Mouse (Mus musculus): Measurements from ENCODE around the gene Actrt3. TPM values are rescaled to one million over a fixed set of nuclear protein-coding genes. Genes with fewer than 3 reads are reported as not detected.
A peak's percentile ranks its signal among the peaks of the same experiment; 100 is the strongest.

Gene Actrt3
- total and polyA plus RNA-seq, 3 experiments, result 0.16 to 0.17 TPM; not detected in 1

DNA sequence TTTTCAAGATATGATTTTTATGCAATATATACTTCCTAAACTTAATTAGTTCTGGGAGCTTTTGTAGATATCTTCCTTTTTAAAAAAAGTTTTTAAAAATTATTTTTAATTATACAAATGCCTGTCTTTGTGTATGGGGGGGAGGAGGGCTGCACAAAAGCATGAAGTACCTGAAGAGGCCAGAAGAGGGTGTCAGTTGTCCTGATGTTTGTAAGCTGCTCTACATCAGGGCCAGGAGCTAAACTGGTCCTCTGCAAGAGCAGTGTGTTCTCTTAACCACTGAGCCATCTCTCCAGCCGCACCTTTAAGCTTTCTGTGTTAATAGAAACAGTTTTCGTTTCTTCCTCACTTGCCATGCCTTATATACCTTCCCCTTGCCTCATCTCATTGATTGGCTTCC lies 49.5 kb downstream of the Actrt3 start:
- in situ Hi-C loops (cut with MboI; ENCODE audit: low pct_ligation_motif_present, low pct_unique_long_range_greater_than_20kb, low sequenced_read_pairs), result no loop called here
- H3K79me2 ChIP-seq (replicated peaks; ENCODE audit: control insufficient read depth, extremely low read depth, insufficient read depth, poor library complexity, severe bottlenecking), result no peaks in the 10 kb centered on the region
- dilution Hi-C loops (cut with MboI; ENCODE audit: extremely low pct_ligation_motif_present, extremely low pct_unique_long_range_greater_than_20kb, low sequenced_read_pairs), result no loop called here

DNA sequence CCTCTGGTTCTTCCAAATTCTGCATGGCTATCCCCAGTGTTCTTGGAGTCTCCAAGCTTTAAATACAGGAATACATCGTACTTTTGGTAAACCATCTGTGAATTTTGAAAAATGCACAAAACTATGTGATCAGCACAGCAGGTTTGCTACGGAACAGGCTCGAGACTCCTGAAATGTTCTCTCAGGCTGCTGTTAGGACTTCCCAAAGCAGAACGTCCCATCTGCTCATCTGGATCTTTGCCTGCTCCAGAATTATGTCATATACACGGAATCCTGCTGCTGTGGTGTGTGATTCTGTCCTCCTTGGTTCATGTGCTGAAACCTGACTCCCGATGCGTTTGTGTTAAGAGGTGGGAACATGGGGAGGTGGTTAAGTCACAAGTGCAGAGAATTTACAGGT lies 50.8 kb downstream of the Actrt3 start:
- H3K4me3 ChIP-seq (replicated peaks in 1 of 3; ENCODE audit: low read depth in 2 of 3, low read length in 2 of 3, poor library complexity in 1 of 3), result no peak overlapping the region
- in situ Hi-C loops (cut with MboI; ENCODE audit: low pct_ligation_motif_present, low pct_unique_long_range_greater_than_20kb, low sequenced_read_pairs), result no loop called here
- dilution Hi-C loops (cut with MboI; ENCODE audit: extremely low pct_ligation_motif_present, extremely low pct_unique_long_range_greater_than_20kb, low sequenced_read_pairs), result no loop called here
- no peaks in the 10 kb centered on the region for H3K27me3 ChIP-seq (replicated peaks)
- TF ChIP-seq MAFK (IDR thresholded peaks at IDR 0.05; ENCODE audit: insufficient replicate concordance, low read length) (no peak), GABPA (IDR thresholded peaks at IDR 0.05; ENCODE audit: insufficient replicate concordance, low read depth, low read length) (no peak), ZMIZ1 (IDR thresholded peaks at IDR 0.05; ENCODE audit: low read depth, low read length) (no peak)
- no peak overlapping the region for H3K27ac ChIP-seq (ENCODE audit: insufficient read depth, low read depth)
- H3K4me1 ChIP-seq (ENCODE audit: control insufficient read depth in 1 of 2, insufficient read depth in 2 of 2), result peaks cover 0 to 9% of the 10 kb centered on the region in 2 experiments; a peak in 1 of 4 replicates
- no peaks in the 10 kb centered on the region for H3K36me3 ChIP-seq (replicated peaks in 1 of 2; ENCODE audit: control insufficient read depth in 1 of 2, insufficient read depth in 1 of 2, low read length in 1 of 2)
- H3K79me2 ChIP-seq (replicated peaks; ENCODE audit: control insufficient read depth, extremely low read depth, insufficient read depth, poor library complexity, severe bottlenecking), result no peaks in the 10 kb centered on the region
- no peaks in the 10 kb centered on the region for H3K9me3 ChIP-seq (replicated peaks; ENCODE audit: low read length)
- no peak overlapping the region for H3K9ac ChIP-seq (ENCODE audit: insufficient read depth, low read depth)
- no peak overlapping the region for H3K4me2 ChIP-seq (ENCODE audit: insufficient read depth, low read depth, poor library complexity, severe bottlenecking)
- no peak for DNase-seq (ENCODE audit: extremely low read depth)

More for the DNA sequence above, 49.5 kb downstream of the Actrt3 start:
- H3K9ac ChIP-seq (ENCODE audit: insufficient read depth, low read depth), result no peak overlapping the region
- DNase-seq (ENCODE audit: extremely low read depth), result peak; percentile 43
- no peaks in the 10 kb centered on the region for H3K36me3 ChIP-seq (replicated peaks in 1 of 2; ENCODE audit: control insufficient read depth in 1 of 2, insufficient read depth in 1 of 2, low read length in 1 of 2)
- no peaks in the 10 kb centered on the region for H3K9me3 ChIP-seq (replicated peaks; ENCODE audit: low read length)
- no peak overlapping the region for H3K4me2 ChIP-seq (ENCODE audit: insufficient read depth, low read depth, poor library complexity, severe bottlenecking)
- H3K27ac ChIP-seq (ENCODE audit: insufficient read depth, low read depth), result no peak overlapping the region
- H3K4me3 ChIP-seq (replicated peaks in 1 of 3; ENCODE audit: low read depth in 2 of 3, low read length in 2 of 3, poor library complexity in 1 of 3), result peak overlapping the region in 1 of 3 experiments; percentile 15
- TF ChIP-seq RAD21 (IDR thresholded peaks at IDR 0.05; ENCODE audit: low read depth, low read length) (peak; percentile 34), ETS1 (conservative IDR thresholded peaks at IDR 0.05; ENCODE audit: low read depth, low read length) (no peak), SMC3 (IDR thresholded peaks at IDR 0.05; ENCODE audit: low read depth, low read length) (peak; percentile 21; the same call in 1 of the 2 replicates), CTCF (conservative IDR thresholded peaks at IDR 0.05 in 1 of 2, IDR thresholded peaks at IDR 0.05 in 1 of 2; ENCODE audit: low read depth in 2 of 2, low read length in 2 of 2) (peak in 1 of 2 experiments; percentile 54; a peak in 2 of 4 replicates), RCOR1 (conservative IDR thresholded peaks at IDR 0.05; ENCODE audit: low read depth, low read length) (no peak), USF1 (IDR thresholded peaks at IDR 0.05; ENCODE audit: low read depth, low read length) (no peak), EP300 (IDR thresholded peaks at IDR 0.05; ENCODE audit: low read length) (no peak)
- peaks cover 0 to 9% of the 10 kb centered on the region in 2 experiments; a peak in 1 of 4 replicates for H3K4me1 ChIP-seq (ENCODE audit: control insufficient read depth in 1 of 2, insufficient read depth in 2 of 2)
- H3K27me3 ChIP-seq (replicated peaks), result no peaks in the 10 kb centered on the region

DNA sequence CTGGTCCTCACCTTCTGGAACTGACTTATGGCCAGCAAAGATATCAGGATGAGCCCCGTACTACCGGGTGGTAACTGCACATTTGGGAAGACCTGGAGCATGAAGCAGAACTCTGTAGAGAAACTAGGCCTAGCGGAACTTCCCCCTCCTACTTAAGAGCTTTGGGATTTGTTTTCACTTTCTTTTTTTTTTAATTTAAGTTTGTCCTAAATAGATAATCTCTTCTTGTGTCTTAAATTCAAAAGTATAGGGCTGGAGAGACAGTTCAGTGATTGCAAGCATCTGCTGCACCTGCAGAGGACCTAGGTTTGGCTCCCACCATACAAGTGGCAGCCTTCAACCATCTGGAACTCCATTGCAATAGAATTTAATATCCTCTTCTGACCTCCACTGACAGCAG lies 51.8 kb downstream of the Actrt3 start, which contains the start of gene Mecom:
TSS of gene Mecom (minus strand) at position 101 of the 400 bp plus-strand sequence.
- H3K4me2 ChIP-seq (ENCODE audit: insufficient read depth, low read depth, poor library complexity, severe bottlenecking), result no peak within 1 kb of the TSS

More for the DNA sequence above, 51.8 kb downstream of the Actrt3 start, which contains the start of gene Mecom:
- H3K4me3 ChIP-seq (replicated peaks in 1 of 3; ENCODE audit: low read depth in 2 of 3, low read length in 2 of 3, poor library complexity in 1 of 3), result no peak within 1 kb of the TSS
- DNase-seq (ENCODE audit: extremely low read depth), result no peak
- TF ChIP-seq MEF2A (IDR thresholded peaks at IDR 0.05; ENCODE audit: borderline replicate concordance, low read depth, low read length) (no peak), TBP (conservative IDR thresholded peaks at IDR 0.05; ENCODE audit: low read depth, low read length) (no peak), CHD2 (IDR thresholded peaks at IDR 0.05; ENCODE audit: low read length) (no peak), E2F4 (IDR thresholded peaks at IDR 0.05; ENCODE audit: insufficient replicate concordance, low read depth, low read length) (no peak), MYC (IDR thresholded peaks at IDR 0.05; ENCODE audit: low read depth, low read length) (no peak), SIN3A (IDR thresholded peaks at IDR 0.05; ENCODE audit: low read length) (no peak), EP300 (IDR thresholded peaks at IDR 0.05; ENCODE audit: low read length) (no peak), IRF4 (IDR thresholded peaks at IDR 0.05; ENCODE audit: low read depth, low read length) (no peak), HCFC1 (IDR thresholded peaks at IDR 0.05; ENCODE audit: low read depth, low read length) (no peak), UBTF (IDR thresholded peaks at IDR 0.05; ENCODE audit: low read depth, low read length) (no peak), JUND (conservative IDR thresholded peaks at IDR 0.05; ENCODE audit: low read depth, low read length) (no peak), ELF1 (IDR thresholded peaks at IDR 0.05; ENCODE audit: low read depth, low read length) (no peak), CHD1 (IDR thresholded peaks at IDR 0.05; ENCODE audit: low read depth, low read length) (no peak), CTCF (conservative IDR thresholded peaks at IDR 0.05 in 1 of 2, IDR thresholded peaks at IDR 0.05 in 1 of 2; ENCODE audit: low read depth in 2 of 2, low read length in 2 of 2) (no peak), POLR2AphosphoS2 (IDR thresholded peaks at IDR 0.05; ENCODE audit: low read depth, low read length) (no peak), RCOR1 (conservative IDR thresholded peaks at IDR 0.05; ENCODE audit: low read depth, low read length) (no peak)
- dilution Hi-C loops (cut with MboI; ENCODE audit: extremely low pct_ligation_motif_present, extremely low pct_unique_long_range_greater_than_20kb, low sequenced_read_pairs), result no loop called here
- no peaks in the 10 kb centered on the region for H3K79me2 ChIP-seq (replicated peaks; ENCODE audit: control insufficient read depth, extremely low read depth, insufficient read depth, poor library complexity, severe bottlenecking)
- no peaks in the 10 kb centered on the region for H3K9me3 ChIP-seq (replicated peaks; ENCODE audit: low read length)
- H3K27me3 ChIP-seq (replicated peaks), result no peaks in the 10 kb centered on the region
- peaks cover 0 to 9% of the 10 kb centered on the region in 2 experiments; a peak in 1 of 4 replicates for H3K4me1 ChIP-seq (ENCODE audit: control insufficient read depth in 1 of 2, insufficient read depth in 2 of 2)
- in situ Hi-C loops (cut with MboI; ENCODE audit: low pct_ligation_motif_present, low pct_unique_long_range_greater_than_20kb, low sequenced_read_pairs), result no loop called here
- no peak within 1 kb of the TSS for H3K9ac ChIP-seq (ENCODE audit: insufficient read depth, low read depth)
- no peaks in the 10 kb centered on the region for H3K36me3 ChIP-seq (replicated peaks in 1 of 2; ENCODE audit: control insufficient read depth in 1 of 2, insufficient read depth in 1 of 2, low read length in 1 of 2)
- H3K27ac ChIP-seq (ENCODE audit: insufficient read depth, low read depth), result no peak within 1 kb of the TSS
